Mouse (Mus musculus) spleen, adult 2 months (tissue): Measurements from ENCODE around the gene Taar1.

Source experiments
- CTCF ChIP-seq: fragments of 200-500 bp; IDR thresholded peaks from 2 replicates; pipeline ENCODE4 v1.5.1; 2011; ENCODE audit warnings: mild to moderate bottlenecking, inconsistent platforms; ENCODE audit not compliant: insufficient read depth, insufficient read length, insufficient replicate concordance; ENCODE audit errors: extremely low read depth
- POLR2A ChIP-seq: fragments of 200-500 bp; IDR thresholded peaks from 2 replicates; pipeline ENCODE4 v1.6.1; 2011; ENCODE audit warnings: low read depth, low read length, inconsistent platforms

DNA sequence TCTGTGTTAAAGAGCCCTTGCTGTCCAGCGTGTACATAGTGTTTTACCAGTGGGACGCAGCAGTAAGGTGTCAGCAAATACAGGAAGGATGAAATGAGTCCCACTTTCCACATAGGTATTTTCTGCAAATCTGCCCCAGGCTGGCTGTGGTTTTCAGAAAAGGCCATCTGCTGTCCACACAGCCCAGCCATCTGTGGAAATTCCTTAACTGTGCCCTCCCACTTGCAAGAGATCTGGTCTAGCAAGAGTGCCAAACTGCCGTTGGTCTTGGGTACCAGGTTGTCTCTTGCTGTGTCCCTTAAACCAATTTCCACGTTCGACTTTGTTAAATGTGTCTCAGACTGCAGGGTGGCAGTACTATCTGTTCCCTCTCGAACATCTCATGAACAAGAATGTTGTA, 31.6 kb downstream of the Taar1 start:
- TF ChIP-seq CTCF (no peak), POLR2A (no peak)
